Mouse (Mus musculus): ENCODE measurements around the gene Psmg3. TPM values are rescaled to one million over a fixed set of nuclear protein-coding genes. Genes with fewer than 3 reads are reported as not detected.

The Psmg3 gene
- 73.9 and 76.8 TPM in 2 replicates for polyA plus RNA-seq (2015; fragmentation: Nextera tagmentation; extraction: Ambion mirVana)

- Histone ChIP-seq H3K4me3 (peak within 1 kb of the TSS; percentile 96), H3K36me3 (peaks cover 19% of the 10 kb centered on the region)
- under 1% methylated on average over 43 of the region's 43 CpGs for WGBS
These were observed at the start of gene Psmg3, which contains the start of gene Gm26938 for GRCm38 (mm10) chr5:139826357-139827055. Psmg3 (minus strand) TSS chr5:139826885. Gm26938 (minus strand) TSS chr5:139826407.

GRCm38 (mm10) chr5:139871526-139871925, 44.8 kb upstream of the Psmg3 start:
- no peaks in the 10 kb centered on the region for H3K4me1 ChIP-seq
- WGBS = 67% methylated on average over 1 of the region's 1 CpGs
- no peak overlapping the region for H3K9ac ChIP-seq
- no peak overlapping the region for H3K4me3 ChIP-seq
- H3K27ac ChIP-seq = no peak overlapping the region
- no peaks in the 10 kb centered on the region for H3K36me3 ChIP-seq
- no peaks in the 10 kb centered on the region for H3K9me3 ChIP-seq
- no peak overlapping the region for H3K4me2 ChIP-seq
- ATAC-seq (ENCODE audit: borderline replicate concordance, extremely low read depth, low FRiP score, low TSS enrichment) = no peak
- H3K27me3 ChIP-seq = no peaks in the 10 kb centered on the region

More at GRCm38 (mm10) chr5:139826357-139827055, at the start of gene Psmg3, which contains the start of gene Gm26938:
- H3K4me2 ChIP-seq = peak within 1 kb of the TSS; percentile 94
- H3K9ac ChIP-seq = peak within 1 kb of the TSS; percentile 88
- no peaks in the 10 kb centered on the region for H3K9me3 ChIP-seq
- no peaks in the 10 kb centered on the region for H3K27me3 ChIP-seq
- peak within 1 kb of the TSS; percentile 77 for H3K27ac ChIP-seq
- H3K4me1 ChIP-seq = peaks cover 11% of the 10 kb centered on the region
- ATAC-seq (ENCODE audit: borderline replicate concordance, extremely low read depth, low FRiP score, low TSS enrichment) = peak; percentile 81

GRCm38 (mm10) chr5:139870886-139871285, 44.2 kb upstream of the Psmg3 start:
- H3K4me1 ChIP-seq = no peaks in the 10 kb centered on the region
- ATAC-seq (ENCODE audit: borderline replicate concordance, extremely low read depth, low FRiP score, low TSS enrichment) = peak; percentile 69; the same call in 1 of the 2 replicates

GRCm38 (mm10) chr5:139862759-139863158, 36.1 kb upstream of the Psmg3 start:
- H3K27me3 ChIP-seq = no peaks in the 10 kb centered on the region
- no peaks in the 10 kb centered on the region for H3K36me3 ChIP-seq
- H3K4me3 ChIP-seq = no peak overlapping the region
- no peak overlapping the region for H3K9ac ChIP-seq
- no peak overlapping the region for H3K27ac ChIP-seq
- no peak overlapping the region for H3K4me2 ChIP-seq
- no peaks in the 10 kb centered on the region for H3K9me3 ChIP-seq
- WGBS = 29% methylated on average over 4 of the region's 4 CpGs
- no peak for ATAC-seq (ENCODE audit: borderline replicate concordance, extremely low read depth, low FRiP score, low TSS enrichment)
- H3K4me1 ChIP-seq = peaks cover 6% of the 10 kb centered on the region

More at GRCm38 (mm10) chr5:139870886-139871285, 44.2 kb upstream of the Psmg3 start:
- Histone ChIP-seq H3K27ac (no peak overlapping the region), H3K4me3 (no peak overlapping the region), H3K36me3 (no peaks in the 10 kb centered on the region), H3K9ac (no peak overlapping the region), H3K9me3 (no peaks in the 10 kb centered on the region), H3K4me2 (no peak overlapping the region), H3K27me3 (no peaks in the 10 kb centered on the region)
- WGBS = 10% methylated on average over 4 of the region's 4 CpGs

- Histone ChIP-seq H3K4me1 (peaks cover 6% of the 10 kb centered on the region), H3K27ac (no peak overlapping the region), H3K9me3 (no peaks in the 10 kb centered on the region), H3K4me3 (no peak overlapping the region), H3K36me3 (no peaks in the 10 kb centered on the region), H3K9ac (no peak overlapping the region), H3K27me3 (no peaks in the 10 kb centered on the region), H3K4me2 (no peak overlapping the region)
- no peak for ATAC-seq (ENCODE audit: borderline replicate concordance, extremely low read depth, low FRiP score, low TSS enrichment)
- WGBS = 59% methylated on average over 15 of the region's 15 CpGs
These were observed 33.8 kb upstream of the Psmg3 start for GRCm38 (mm10) chr5:139860328-139861104.

GRCm38 (mm10) chr5:139849626-139850320, 23.1 kb upstream of the Psmg3 start:
- 75% methylated on average over 12 of the region's 12 CpGs for WGBS
- no peaks in the 10 kb centered on the region for H3K36me3 ChIP-seq
- no peaks in the 10 kb centered on the region for H3K27me3 ChIP-seq
- H3K4me3 ChIP-seq = no peak overlapping the region
- H3K9ac ChIP-seq = no peak overlapping the region
- H3K4me2 ChIP-seq = no peak overlapping the region
- ATAC-seq (ENCODE audit: borderline replicate concordance, extremely low read depth, low FRiP score, low TSS enrichment) = no peak
- no peak overlapping the region for H3K27ac ChIP-seq
- H3K4me1 ChIP-seq = no peaks in the 10 kb centered on the region
- no peaks in the 10 kb centered on the region for H3K9me3 ChIP-seq

- whole genome bisulfite sequencing = 26% methylated on average over 3 of the region's 3 CpGs
- Histone ChIP-seq H3K4me2 (no peak overlapping the region), H3K9ac (no peak overlapping the region), H3K4me1 (no peaks in the 10 kb centered on the region), H3K9me3 (no peaks in the 10 kb centered on the region), H3K27ac (no peak overlapping the region), H3K4me3 (no peak overlapping the region), H3K36me3 (no peaks in the 10 kb centered on the region), H3K27me3 (no peaks in the 10 kb centered on the region)
- no peak for ATAC-seq (ENCODE audit: borderline replicate concordance, extremely low read depth, low FRiP score, low TSS enrichment)
These were observed 12.5 kb upstream of the Psmg3 start for GRCm38 (mm10) chr5:139839142-139839541.

- ATAC-seq (ENCODE audit: borderline replicate concordance, extremely low read depth, low FRiP score, low TSS enrichment) = no peak
These were observed 11.8 kb upstream of the Psmg3 start for GRCm38 (mm10) chr5:139838476-139838892.

GRCm38 (mm10) chr5:139835706-139836105, 9.0 kb upstream of the Psmg3 start:
- no peak for ATAC-seq (ENCODE audit: borderline replicate concordance, extremely low read depth, low FRiP score, low TSS enrichment)
- Histone ChIP-seq H3K4me2 (no peak overlapping the region), H3K27ac (no peak overlapping the region), H3K9me3 (no peaks in the 10 kb centered on the region), H3K4me3 (no peak overlapping the region), H3K36me3 (no peaks in the 10 kb centered on the region), H3K27me3 (no peaks in the 10 kb centered on the region), H3K4me1 (no peaks in the 10 kb centered on the region), H3K9ac (no peak overlapping the region)
- 81% methylated on average over 7 of the region's 7 CpGs for WGBS

More at GRCm38 (mm10) chr5:139838476-139838892, 11.8 kb upstream of the Psmg3 start:
- Histone ChIP-seq H3K9me3 (no peaks in the 10 kb centered on the region), H3K9ac (no peak overlapping the region), H3K4me2 (no peak overlapping the region), H3K36me3 (no peaks in the 10 kb centered on the region), H3K4me3 (no peak overlapping the region), H3K27ac (no peak overlapping the region), H3K4me1 (no peaks in the 10 kb centered on the region), H3K27me3 (no peaks in the 10 kb centered on the region)
- WGBS = 9% methylated on average over 2 of the region's 2 CpGs

GRCm38 (mm10) chr5:139832125-139832524, 5.4 kb upstream of the Psmg3 start:
- no peaks in the 10 kb centered on the region for H3K36me3 ChIP-seq
- no peak overlapping the region for H3K27ac ChIP-seq
- 62% methylated on average over 7 of the region's 7 CpGs for WGBS
- H3K4me2 ChIP-seq = no peak overlapping the region
- no peaks in the 10 kb centered on the region for H3K4me1 ChIP-seq
- H3K9ac ChIP-seq = no peak overlapping the region
- H3K9me3 ChIP-seq = no peaks in the 10 kb centered on the region
- ATAC-seq (ENCODE audit: borderline replicate concordance, extremely low read depth, low FRiP score, low TSS enrichment) = no peak
- no peaks in the 10 kb centered on the region for H3K27me3 ChIP-seq
- no peak overlapping the region for H3K4me3 ChIP-seq

- Histone ChIP-seq H3K4me2 (no peak overlapping the region), H3K9ac (no peak overlapping the region), H3K9me3 (no peaks in the 10 kb centered on the region), H3K27ac (no peak overlapping the region), H3K27me3 (no peaks in the 10 kb centered on the region), H3K4me3 (no peak overlapping the region), H3K4me1 (peaks cover 4% of the 10 kb centered on the region), H3K36me3 (no peaks in the 10 kb centered on the region)
- ATAC-seq (ENCODE audit: borderline replicate concordance, extremely low read depth, low FRiP score, low TSS enrichment) = no peak
- WGBS = 79% methylated on average over 3 of the region's 3 CpGs
These were observed 4.0 kb upstream of the Psmg3 start for GRCm38 (mm10) chr5:139830734-139831133.

All from lung, embryonic 15.5 days (tissue).